Mouse (Mus musculus) frontal cortex, postnatal 36 days (tissue): ENCODE data around the gene S100pbp.

ENCODE experiments used
- DNase-seq, 2 experiments: peaks; one replicate each; pipeline ENCODE4 v3.0.0; 2022; ENCODE audit warnings: low spot score in 2 of 2

The S100pbp gene

GRCm38 (mm10) chr4:129151276-129151811 lies 38.2 kb downstream of the S100pbp start:
- no peak for DNase-seq

- DNase-seq, result no peak
These were observed 40.2 kb downstream of the S100pbp start for GRCm38 (mm10) chr4:129149321-129149720.

- DNase-seq, result no peak
These were observed 41.9 kb downstream of the S100pbp start for GRCm38 (mm10) chr4:129147552-129148103.

DNA sequence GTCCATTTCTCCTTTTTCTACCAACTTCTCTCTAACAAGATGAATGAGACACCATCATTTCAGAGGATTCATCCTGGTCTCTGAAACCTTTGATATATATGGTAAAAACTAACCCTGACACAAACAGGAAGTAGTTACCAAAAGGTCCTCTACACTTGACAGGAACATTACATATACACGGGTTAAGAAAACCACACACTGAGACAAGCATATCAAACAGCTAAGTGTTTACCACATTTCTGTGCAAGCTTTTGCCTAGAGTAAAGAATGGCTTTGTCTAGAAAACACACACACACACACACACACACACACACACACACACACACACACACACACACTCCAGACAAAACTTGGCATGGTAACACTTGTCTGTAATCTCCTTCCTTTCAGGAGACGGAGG lies 43.1 kb downstream of the S100pbp start:
- no peak for DNase-seq

GRCm38 (mm10) chr4:129145943-129146342 lies 43.6 kb downstream of the S100pbp start:
- no peak for DNase-seq

DNA sequence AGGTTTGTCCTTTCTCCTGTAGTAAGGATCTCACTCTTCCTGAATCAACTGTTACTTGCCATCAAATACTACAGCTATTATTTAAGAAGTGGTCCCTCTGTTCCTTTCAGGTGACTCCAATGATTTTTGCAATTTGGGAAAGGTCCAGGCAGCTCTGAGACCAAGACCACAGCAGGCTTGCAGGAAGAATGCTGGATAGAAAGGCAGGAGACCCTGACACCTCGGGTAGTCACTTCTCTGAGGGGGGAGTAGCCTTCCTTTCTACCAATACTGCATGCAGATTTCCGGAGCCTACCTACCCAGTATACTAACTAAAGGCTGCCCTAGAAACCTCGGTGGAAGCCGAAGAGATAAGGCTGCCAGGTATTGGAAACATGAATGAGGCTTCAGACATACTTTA lies 44.1 kb downstream of the S100pbp start:
- DNase-seq, result no peak

GRCm38 (mm10) chr4:129144401-129145367 lies 44.8 kb downstream of the S100pbp start:
- peak; percentile 86 to 96 for DNase-seq

DNA sequence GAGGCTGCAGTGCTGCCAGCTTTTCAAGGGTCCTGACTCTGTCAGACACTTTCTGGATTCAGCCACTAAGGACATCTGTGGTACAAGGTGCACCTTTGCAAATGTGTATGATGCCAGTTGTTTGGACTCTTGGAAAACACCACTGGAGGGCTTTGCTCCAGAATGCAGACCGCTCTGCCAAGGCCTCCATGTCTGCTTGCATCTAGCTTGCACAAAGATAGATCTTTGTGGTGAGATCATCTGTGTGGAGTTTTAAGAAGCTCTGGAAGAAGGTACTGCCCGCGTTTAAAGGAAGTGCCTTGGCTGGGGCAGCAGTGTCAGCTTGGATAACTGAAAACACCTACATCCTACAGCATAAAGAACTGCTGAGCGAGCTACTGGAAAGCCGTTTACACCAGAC lies 46.0 kb downstream of the S100pbp start:
- DNase-seq, result no peak

- DNase-seq, result no peak
These were observed 47.0 kb downstream of the S100pbp start for GRCm38 (mm10) chr4:129142439-129143045.

- DNase-seq, result no peak
These were observed 47.7 kb downstream of the S100pbp start for GRCm38 (mm10) chr4:129141560-129142438.

DNA sequence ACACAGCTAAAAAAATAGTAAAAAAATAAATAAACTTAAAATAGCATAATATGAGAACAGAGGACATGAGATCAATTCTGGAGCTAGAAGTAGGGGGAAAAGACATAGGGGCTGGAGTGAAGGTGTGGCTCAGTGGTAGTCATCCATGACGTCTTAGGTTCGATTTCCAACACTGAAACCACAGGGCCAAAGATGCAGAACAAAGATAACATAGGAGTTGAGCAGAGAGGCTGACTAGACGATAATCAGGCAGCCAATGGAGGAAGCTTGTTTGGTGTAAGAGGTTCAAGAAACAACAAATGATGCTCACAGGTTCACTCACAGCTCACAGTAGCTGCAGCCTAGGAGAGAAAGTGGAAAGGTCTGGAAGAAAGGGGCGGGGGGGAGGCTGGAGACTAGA lies 48.7 kb downstream of the S100pbp start:
- no peak for DNase-seq

DNA sequence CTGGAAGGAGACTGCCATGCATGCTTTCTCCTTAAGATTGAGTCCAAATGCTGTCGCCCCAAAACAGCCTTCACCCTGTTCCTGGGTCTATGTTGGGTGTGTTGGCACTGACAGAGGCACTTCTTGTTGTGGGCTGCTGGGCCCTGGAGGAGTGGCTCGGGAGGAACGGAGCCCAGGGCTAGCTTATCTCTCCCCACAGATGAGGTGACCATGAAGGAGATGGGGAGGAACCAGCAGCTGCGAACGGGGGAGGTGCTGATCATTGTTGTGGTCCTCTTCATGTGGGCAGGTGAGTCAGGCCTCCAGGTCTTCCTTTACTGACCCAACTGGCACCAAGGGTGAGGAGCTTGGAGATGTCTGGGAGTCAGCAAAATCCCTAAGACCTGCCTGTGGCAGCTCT lies 49.9 kb downstream of the S100pbp start:
- DNase-seq, result no peak

DNA sequence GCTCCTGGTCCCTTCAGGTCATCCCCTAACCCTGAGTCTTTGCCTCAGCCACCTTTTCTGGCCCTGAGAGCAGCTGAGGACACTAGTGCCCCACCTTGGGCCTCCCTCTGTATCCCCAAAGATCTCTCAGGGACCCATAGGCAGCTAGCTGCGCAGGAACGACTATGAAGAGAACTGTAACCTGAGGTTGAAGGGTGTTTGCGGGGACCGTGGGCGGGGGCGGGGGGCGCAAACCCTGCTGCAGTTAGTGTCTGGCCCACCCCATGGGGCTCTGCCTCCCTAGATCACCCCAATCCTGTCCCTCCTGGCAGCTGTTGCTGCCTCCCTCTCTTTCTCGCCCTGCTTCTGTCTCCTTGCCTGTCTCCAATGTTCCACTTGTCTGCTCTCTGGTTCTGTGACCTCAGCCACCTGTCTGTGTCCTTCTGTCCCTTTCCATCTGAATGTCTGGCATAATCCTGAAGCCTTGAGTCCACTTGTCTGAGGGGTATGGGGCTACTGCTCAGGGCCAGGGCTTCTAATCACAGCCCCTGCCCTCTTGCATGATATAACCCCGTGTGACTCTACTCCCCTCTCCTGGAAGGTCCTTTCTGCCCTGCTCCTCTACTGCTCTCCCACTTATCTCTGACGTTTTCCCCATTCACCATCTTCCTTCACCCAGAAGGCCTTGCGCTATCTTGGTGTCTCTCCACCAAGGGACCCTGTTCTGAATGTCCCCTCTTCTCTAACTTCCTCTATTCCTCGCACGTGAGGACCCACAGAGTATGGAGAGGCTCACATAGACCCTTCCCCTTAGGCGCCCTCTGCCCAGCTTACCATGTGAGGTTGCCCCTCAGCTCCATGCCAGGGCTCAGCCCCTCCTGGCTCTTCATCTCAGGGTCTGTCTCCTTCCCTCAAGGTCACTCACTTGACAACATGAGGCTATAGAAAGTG lies 51.9 kb downstream of the S100pbp start:
- no peak for DNase-seq

GRCm38 (mm10) chr4:129136579-129137391 lies 52.7 kb downstream of the S100pbp start, which contains the start of gene Fndc5:
Gene Fndc5 (plus strand): TSS chr4:129136999.
- DNase-seq, result no peak

- DNase-seq, result no peak
These were observed 53.3 kb downstream of the S100pbp start for GRCm38 (mm10) chr4:129136189-129136578.

GRCm38 (mm10) chr4:129135637-129136036 lies 53.9 kb downstream of the S100pbp start:
- no peak for DNase-seq

- peak in 1 of 2 experiments; percentile 80 for DNase-seq
These were observed 54.5 kb downstream of the S100pbp start for GRCm38 (mm10) chr4:129134799-129135585.

DNA sequence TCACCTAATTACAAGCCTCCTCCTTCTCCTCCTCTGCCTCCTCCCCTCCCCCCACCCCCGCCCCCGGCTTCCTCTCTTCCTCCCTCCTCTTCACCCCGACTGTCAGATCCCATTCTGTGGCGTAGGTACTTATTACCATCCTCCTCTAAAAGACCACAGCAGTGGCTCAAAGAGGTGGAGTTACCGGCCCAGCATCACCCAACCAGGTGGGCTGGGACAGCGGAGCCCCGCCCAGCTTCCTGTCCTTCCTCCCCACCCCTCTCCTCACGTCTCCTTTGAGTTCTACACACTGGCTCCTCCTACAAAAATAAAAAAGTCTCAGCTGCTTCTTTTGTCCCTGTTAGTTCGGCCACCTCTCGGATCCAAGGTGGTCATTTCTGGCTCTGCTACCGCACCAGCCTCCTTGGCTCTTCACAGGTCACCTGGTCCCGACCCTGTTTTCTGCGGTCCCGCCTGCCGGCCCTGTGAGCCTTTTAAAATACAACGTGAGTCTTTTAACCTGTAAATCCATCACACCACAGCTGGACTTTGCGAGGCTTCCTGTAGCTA lies 58.7 kb downstream of the S100pbp start:
- no peak for DNase-seq
